Mouse (Mus musculus): ENCODE results near the gene Gas1. TPM values are rescaled to one million over a fixed set of nuclear protein-coding genes. Genes with fewer than 3 reads are reported as not detected.

Gas1 gene
- 5.6 and 9.6 TPM in 2 replicates for total RNA-seq (2023)

DNA sequence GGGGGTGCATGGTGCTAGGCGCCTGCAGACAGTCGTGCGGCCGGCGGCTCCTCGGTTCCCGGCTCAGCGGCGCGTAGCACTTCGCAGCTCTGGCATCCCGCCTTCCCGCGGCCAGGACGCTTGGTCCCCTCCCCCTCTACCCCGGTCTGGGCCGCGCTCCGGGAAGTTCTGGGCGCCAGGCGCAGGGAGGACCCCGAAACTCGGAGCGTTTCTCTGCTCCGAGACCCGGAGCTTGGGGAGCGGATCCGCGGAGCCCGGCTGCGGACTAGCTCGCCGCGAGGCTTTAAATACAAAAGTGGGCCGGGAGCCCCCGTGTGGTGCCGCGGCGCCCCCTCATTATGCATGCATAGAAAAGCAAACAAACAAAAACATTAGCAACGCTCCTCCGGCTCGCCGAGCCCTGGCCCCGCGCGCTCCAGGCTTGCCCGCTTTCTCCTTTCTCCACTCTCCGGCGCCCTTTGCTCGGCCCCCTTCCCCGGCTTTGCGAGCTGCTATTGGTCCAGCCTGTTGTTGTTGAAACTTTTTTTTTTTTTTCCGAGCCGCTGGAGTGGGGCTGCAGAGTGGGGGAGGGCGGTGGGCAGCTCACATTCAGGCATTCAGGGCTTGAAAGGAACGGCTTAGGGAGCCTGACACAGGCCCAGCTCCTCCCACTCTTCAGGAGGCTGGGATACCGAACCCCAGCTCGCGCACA is at the start of gene Gas1:
TSS of gene Gas1 (minus strand) at position 260 of the 691 bp plus-strand sequence.

Measured in neutrophil, adult 65 days (primary cell).